Mouse (Mus musculus): Measurements from ENCODE around the gene Knstrn.

DNA sequence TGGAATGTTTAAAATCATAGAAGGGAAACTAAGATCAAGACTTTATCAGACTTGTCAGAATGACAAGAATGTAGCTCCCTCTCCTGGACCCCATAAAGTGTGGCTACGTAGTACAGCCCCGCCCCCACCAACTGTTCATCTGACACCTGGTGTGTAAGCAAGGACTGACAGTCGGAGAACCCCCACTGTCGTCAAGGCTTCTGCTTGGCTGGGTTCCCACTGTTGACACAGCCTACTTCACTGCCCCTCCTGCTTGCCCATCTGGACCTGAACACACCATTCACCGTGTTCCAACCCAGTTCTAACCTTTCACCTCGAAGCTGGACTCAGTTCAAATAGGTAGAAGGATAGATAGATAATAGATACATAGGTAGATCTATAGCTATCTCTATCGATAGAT is 32.4 kb downstream of the Knstrn start:
- TF ChIP-seq HCFC1 (IDR thresholded peaks at IDR 0.05; ENCODE audit: borderline replicate concordance, insufficient read depth, low read length) (no peak), CHD2 (IDR thresholded peaks at IDR 0.05; ENCODE audit: low read depth, low read length) (no peak), ZC3H11A (IDR thresholded peaks at IDR 0.05; ENCODE audit: borderline replicate concordance, low read depth, low read length) (no peak), MAFK (IDR thresholded peaks at IDR 0.05; ENCODE audit: insufficient read depth, low read depth, low read length) (no peak)

All from ES-E14 (cell line).